Mouse (Mus musculus) embryonic fibroblast, embryonic 13.5 days (primary cell): Measurements from ENCODE around the gene C1qtnf6.

ENCODE experiments used
- CTCF ChIP-seq: IDR thresholded peaks from 2 replicates; pipeline ENCODE4 v1.5.1; 2011; ENCODE audit warnings: mild to moderate bottlenecking, control low read depth, low read length, moderate library complexity, borderline replicate concordance; ENCODE audit not compliant: insufficient read depth
- POLR2A ChIP-seq: IDR thresholded peaks from 2 replicates; pipeline ENCODE4 v1.6.1; 2011; ENCODE audit warnings: low read depth, mild to moderate bottlenecking, control low read depth, low read length, moderate library complexity

- TF ChIP-seq CTCF (no peak), POLR2A (no peak)
Measured at GRCm38 (mm10) chr15:78527973-78528372, 3.2 kb downstream of the C1qtnf6 start.
